Mouse (Mus musculus): ENCODE results near the gene Dusp14.

Dusp14 gene

DNA sequence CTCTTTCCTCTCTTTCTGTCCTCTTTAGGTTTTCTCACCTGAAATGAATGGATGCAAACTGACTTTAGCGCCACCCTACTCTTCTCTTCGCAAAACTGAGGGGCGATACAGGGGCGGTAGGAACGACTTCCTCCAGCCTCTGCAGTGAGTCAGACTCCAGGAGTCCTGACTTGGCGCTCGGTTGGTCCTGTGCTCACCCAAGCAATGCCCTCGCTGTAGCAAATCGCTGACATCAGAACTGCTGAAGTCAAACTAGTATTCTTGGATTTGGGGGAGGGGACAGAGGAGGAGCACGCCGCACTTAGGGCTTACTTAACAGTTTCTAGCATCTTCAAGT lies at the start of gene Dusp14:
Gene Dusp14 (minus strand): TSS at position 228 of the 337 bp plus-strand sequence.
- DNase-seq (ENCODE audit: low read depth, low spot score) = peak; percentile 40

GRCm38 (mm10) chr11:84117431-84117830 lies 48.4 kb upstream of the Dusp14 start:
- DNase-seq (ENCODE audit: low read depth, low spot score) = no peak

GRCm38 (mm10) chr11:84116221-84116620 lies 47.2 kb upstream of the Dusp14 start:
- no peak for DNase-seq (ENCODE audit: low read depth, low spot score)

GRCm38 (mm10) chr11:84115646-84116045 lies 46.6 kb upstream of the Dusp14 start:
- no peak for DNase-seq (ENCODE audit: low read depth, low spot score)

DNA sequence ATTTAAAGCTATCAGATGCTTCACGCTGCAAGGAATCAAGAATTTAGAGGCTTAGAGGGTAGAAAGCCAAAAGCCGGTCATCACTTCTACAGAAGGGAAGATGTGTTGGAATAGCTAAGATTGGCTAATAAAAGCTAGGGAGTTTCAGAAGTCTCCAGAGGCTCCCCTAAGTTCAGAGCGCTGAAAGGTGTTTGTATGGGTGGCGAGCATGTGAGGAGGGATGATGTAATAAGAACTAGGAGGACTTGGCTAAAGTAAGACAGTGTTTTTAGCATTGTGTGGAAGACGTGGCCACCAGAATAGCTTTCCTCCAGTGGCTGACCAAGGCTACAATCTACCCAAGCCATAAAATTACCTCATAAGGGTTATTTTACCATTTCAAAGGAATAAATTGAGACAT lies 44.6 kb upstream of the Dusp14 start:
- DNase-seq (ENCODE audit: low read depth, low spot score) = no peak

DNA sequence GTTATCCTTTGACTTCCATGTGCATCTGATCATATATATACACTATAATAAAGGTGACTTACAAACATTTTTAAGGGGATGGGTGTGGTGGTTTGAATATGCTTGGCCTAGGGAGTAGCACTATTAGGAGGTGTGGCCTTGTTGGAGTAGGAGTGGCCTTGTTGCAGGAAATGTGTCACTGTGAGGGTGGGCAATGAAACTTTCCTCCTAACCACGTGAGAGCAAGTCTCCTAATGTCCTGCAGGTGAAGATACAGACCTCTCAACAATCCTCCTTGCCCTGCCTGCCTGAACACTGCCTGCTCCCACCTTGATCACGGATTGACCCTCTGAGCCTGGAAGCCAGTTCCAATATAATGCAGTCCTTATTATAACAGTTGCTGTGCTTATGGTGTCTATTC lies 38.1 kb upstream of the Dusp14 start:
- peak; percentile 40 for DNase-seq (ENCODE audit: low read depth, low spot score)

DNA sequence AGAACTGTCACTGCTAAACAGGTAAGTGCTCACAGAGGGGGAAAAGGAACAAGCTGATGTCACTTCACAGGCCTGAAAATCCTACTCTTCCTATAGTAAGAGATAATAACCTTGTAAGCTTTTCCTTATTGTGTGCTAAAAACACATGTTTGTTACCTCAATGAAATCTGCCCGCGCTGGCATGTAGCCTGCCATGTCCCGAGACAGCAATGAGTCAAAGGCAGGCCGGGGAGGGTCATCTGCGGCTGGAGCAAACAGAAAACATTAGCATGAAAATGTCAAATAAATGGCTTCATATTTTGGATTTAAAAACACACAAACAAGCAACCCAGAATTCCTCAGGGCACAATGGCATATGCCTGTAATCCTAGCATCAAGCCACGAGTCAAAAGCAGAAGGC lies 35.0 kb upstream of the Dusp14 start:
- no peak for DNase-seq (ENCODE audit: low read depth, low spot score)

GRCm38 (mm10) chr11:84101182-84101581 lies 32.1 kb upstream of the Dusp14 start:
- DNase-seq (ENCODE audit: low read depth, low spot score) = no peak

DNA sequence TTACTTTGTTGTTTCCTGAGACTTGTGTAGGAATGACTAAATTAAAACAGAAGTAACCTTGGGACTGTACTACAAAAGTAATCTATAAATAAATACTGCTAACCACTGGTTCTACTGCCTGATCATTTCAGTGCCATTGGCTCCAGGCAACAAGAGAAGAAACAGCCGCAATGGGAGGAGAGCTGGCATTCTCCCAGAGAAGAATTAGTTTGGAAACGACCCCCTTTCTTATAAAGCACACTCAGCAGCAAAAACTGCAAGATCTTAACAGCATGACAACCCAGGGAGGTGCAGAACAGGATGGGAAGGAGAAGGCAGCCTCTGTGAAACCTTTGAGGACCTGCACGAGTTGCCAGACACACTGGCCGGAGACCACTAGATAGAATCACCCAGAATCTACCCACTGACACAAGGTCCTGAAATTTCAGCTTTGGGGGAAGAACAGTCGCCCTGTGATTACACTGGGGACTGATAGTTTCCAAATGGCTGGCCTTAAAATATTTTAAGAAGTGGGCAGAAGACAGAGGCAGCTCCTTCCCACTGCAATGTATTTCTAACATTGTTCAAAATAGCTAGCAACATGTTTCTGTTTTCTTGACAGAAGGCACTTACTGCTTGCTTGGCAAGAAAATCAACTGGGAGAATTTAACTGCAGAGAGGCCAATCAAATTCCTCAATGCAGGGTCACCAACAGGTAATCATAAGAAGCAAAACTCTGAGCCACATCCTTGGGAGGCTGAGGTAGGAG lies 28.4 kb upstream of the Dusp14 start:
- DNase-seq (ENCODE audit: low read depth, low spot score) = no peak

- DNase-seq (ENCODE audit: low read depth, low spot score) = no peak
Measured at GRCm38 (mm10) chr11:84095084-84095483, 26.0 kb upstream of the Dusp14 start.

DNA sequence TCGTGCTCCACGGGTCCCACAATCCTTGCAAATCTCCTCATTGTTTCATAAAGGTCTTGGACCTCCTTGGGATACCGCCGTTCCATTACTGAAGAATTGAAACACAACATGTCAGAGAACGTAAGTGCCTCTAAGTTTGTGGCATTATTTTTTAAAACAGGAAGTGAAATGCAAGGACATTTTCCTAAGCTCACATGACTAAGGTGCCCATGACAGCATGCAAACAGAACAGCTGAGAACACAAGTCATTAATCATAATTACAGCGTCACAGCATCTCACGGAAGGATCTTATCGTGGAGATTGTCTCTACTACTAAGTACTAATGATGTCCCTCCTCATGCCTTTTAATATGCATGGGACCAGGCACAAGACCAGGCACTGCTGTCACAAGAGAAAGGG lies 21.5 kb upstream of the Dusp14 start:
- DNase-seq (ENCODE audit: low read depth, low spot score) = no peak

DNA sequence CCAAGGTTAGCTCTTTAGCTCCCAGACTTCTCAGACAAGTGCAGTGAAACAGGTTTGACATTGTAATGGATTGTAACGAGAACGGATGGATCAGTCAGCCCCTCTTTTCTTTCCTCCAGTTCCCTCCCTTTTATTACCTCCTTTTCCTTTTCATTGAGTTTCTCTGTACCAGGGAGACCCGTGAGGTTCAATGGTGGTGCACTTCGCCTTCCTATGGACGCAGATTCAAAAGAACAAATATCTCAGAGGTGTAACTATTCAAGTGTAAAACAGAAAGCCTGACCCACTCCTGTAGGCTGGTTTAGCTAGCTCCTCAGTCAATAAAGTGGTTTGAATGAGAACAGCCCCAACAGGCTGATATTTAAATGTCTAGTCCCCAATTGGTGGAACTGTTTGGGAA lies 12.8 kb upstream of the Dusp14 start:
- peak; percentile 62 for DNase-seq (ENCODE audit: low read depth, low spot score)

DNA sequence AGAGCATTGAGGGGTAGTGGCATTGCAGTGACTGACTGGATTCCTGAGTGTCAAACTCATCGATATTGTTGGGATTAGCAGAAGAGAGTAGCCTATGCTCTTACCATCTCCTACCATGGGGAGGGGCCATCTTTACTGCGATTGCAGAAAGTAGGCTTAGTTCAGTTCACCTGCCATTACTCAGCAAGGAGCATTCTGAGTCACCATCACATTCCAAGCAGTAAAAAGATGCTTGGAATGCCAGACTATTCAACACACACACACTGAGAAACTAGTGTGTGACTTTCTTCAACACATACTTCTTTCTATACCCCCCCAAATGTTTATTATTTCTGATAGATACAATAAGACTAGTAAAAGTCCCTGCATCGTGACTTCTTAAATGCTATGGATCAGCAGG lies 11.3 kb upstream of the Dusp14 start:
- no peak for DNase-seq (ENCODE audit: low read depth, low spot score)

DNA sequence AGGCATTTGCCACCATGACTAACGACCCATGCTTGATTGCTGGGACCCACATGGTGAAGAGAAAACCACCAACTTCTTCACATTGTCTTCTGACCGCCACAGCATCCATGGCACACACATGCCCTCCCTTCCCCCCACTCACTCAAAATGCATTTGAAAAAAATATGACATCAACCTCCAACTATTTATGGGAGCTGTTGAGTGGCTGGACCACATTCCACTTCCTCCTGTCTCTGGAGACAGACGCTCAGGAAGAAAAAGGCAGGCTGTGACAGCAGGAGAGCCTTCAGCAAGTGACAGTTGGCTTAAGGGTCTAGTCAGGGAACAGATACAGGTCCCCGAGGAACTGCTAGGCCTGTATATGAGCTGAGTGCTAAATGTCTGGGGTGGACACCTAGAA lies 10.8 kb upstream of the Dusp14 start:
- no peak for DNase-seq (ENCODE audit: low read depth, low spot score)

DNA sequence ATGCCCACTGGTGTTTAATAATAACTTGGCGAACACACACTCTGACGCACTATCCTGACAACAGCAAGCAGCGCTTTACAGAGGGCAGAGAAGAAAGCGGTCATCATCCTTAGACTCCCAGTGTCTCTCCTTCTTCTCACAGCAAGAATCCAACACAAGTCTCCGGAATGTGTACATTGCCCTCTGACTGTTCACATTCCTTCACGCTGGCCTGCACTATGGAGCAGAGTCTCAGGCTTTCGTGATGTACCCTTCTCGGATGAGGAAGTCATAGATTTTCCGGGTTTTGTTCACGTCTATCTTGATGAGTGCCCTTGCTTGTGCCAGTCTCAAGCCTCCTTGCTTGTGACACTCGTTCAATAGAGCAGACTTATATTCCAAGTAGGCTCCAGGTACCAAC lies 10.3 kb upstream of the Dusp14 start:
- DNase-seq (ENCODE audit: low read depth, low spot score) = no peak

GRCm38 (mm10) chr11:84078601-84079000 lies 9.5 kb upstream of the Dusp14 start:
- no peak for DNase-seq (ENCODE audit: low read depth, low spot score)

GRCm38 (mm10) chr11:84077008-84077407 lies 7.9 kb upstream of the Dusp14 start:
- DNase-seq (ENCODE audit: low read depth, low spot score) = no peak

GRCm38 (mm10) chr11:84073816-84074764 lies 5.0 kb upstream of the Dusp14 start:
- DNase-seq (ENCODE audit: low read depth, low spot score) = no peak

DNA sequence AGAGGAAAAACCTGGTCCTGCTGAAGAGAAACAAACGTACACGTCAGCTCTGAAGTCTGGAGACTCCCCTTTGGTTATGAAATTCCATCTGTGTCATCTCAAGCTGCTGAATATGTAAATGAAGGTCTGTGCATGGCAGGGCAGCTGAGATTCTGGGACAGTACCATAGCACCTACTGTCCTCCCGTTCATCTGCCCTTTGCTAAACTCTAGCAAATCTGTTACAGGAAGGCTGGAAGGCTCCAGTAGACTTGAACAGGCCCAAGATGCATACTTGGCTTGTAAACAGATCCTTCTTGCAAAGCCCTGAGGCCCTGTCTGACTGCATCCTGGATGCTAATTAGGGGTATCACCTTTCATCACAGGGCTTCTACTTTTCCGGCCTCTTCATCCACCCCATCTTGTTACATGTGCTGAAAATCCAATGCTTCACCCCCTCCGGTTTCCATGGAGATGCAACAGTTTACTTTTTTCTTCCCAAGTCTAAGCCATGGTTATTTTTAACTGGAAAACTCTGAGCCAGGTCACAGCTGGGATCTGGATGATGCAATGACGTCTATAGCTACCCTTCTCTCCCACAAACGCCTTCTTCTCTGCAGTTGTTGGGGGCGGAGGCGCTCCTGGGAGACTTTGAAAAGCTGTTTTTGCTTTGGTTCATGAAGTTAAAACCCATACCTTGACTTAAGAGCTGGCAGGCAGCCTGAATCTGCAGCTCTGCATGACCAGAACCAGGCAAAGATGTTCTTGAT lies 4.0 kb upstream of the Dusp14 start:
- DNase-seq (ENCODE audit: low read depth, low spot score) = no peak

DNA sequence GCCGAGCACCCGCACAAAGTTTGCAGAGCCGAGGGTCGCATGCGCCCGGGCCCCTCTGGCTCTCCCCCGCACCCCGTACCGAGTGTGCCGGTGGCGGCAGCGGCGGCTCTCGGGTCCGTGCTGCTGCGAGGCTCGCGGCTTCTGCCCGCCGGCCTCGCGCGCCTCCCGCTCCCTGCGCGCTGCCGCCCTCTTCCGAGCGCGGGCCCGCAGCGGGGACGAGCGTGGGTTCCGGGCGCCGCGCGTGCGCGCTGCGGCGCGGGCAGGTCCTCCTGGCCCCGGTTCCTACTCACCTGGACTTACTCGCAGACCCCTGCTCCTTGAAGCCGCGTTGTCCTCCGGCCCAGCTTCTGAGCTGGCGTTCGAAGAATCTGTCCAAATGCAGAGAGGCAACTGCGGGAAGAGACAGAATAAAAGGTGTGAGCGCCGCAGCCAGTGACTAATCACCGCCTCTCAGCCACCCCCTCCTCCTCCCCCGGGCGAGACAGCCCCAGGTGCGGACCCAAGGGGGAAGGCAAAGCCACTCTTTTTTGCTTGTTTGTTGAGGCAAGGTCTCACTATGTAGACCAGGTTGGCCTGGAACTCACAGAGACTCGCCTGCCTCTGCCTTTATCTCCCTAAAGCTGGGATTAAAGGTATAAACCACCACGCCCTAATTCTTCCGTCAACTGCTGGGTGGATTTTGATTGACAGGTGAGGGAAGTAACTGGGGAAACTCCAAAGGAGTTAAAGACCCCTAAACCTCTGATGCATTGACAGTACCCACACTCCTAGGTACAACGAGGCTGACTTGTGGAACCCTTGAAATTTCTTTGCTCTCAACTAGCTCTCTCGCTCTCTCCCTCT lies 649 bp downstream of the Dusp14 start:
- DNase-seq (ENCODE audit: low read depth, low spot score) = peak; percentile 73

- DNase-seq (ENCODE audit: low read depth, low spot score) = peak; percentile 40
Measured at GRCm38 (mm10) chr11:84067720-84068190, 1.3 kb downstream of the Dusp14 start.

All from ZHBTc4 (cell line).